9 mouse cellular contexts compared by ENCODE assay signal in genomic region chr6:86917231-86917630, GRCm38 (mm10).
A peak's percentile ranks its signal among the peaks of the same experiment; 100 is the strongest.
DNase-seq lines count a peak whose midpoint lies in the region; ATAC-seq lines count a peak whose summit lies in the region.
"Had no signal": no experiment of that assay in that cellular context is flagged by ENCODE, and none has a peak within 500 bp of the region (broad histone marks: within the 10 kb centered on the region; RNA-seq: fewer than 3 reads in every experiment).

No protein-coding gene starts in this region.

- no peak overlapping the region for H3K27ac ChIP-seq in liver, embryonic 11.5 days (ENCODE audit: low read depth, low read length)
- no peak overlapping the region for H3K27ac ChIP-seq in hindbrain, embryonic 16.5 days (ENCODE audit: low read depth, low read length)

- H3K4me2 ChIP-seq in liver, embryonic 11.5 days = no peak overlapping the region
- H3K4me2 ChIP-seq in hindbrain, embryonic 16.5 days (ENCODE audit: low read length) = no peak overlapping the region

- H3K4me1 ChIP-seq in liver, embryonic 11.5 days (replicated peaks; ENCODE audit: control insufficient read depth, insufficient read depth, low read length) = no peaks in the 10 kb centered on the region; the same call in 1 of the 2 replicates
- H3K4me1 ChIP-seq in hindbrain, embryonic 16.5 days (ENCODE audit: control insufficient read depth, insufficient read depth, low read depth, low read length) = peaks cover 5% of the 10 kb centered on the region; the same call in 1 of the 2 replicates

- H3K36me3 ChIP-seq in liver, embryonic 11.5 days (ENCODE audit: control insufficient read depth, insufficient read depth, low read length) = no peaks in the 10 kb centered on the region
- no peaks in the 10 kb centered on the region for H3K36me3 ChIP-seq in hindbrain, embryonic 16.5 days (ENCODE audit: control insufficient read depth, insufficient read depth, low read length)

- no peaks in the 10 kb centered on the region for H3K9me3 ChIP-seq in liver, embryonic 11.5 days (ENCODE audit: control insufficient read depth, low read length)
- no peaks in the 10 kb centered on the region for H3K9me3 ChIP-seq in hindbrain, embryonic 16.5 days (ENCODE audit: control insufficient read depth, low read length)

- no peak for ATAC-seq in liver, embryonic 11.5 days (replicated peaks; ENCODE audit: low FRiP score)
- no peak for ATAC-seq in hindbrain, embryonic 16.5 days

- intact Hi-C loops in gastrocnemius, postnatal 14 days (cut with DNase I; ENCODE audit: low total_unique reads) = no loop called here

- DNase-seq in urinary bladder, adult 2 months (ENCODE audit: low spot score) = peak; percentile 29
- no peak for DNase-seq in urinary bladder, postnatal 36 days (ENCODE audit: low spot score in 2 of 2)
- peak; percentile 21 for DNase-seq in gastrocnemius, postnatal 14 days
- DNase-seq in layer of hippocampus, postnatal 10 days (ENCODE audit: low spot score in 2 of 2) = peak; percentile 38 to 57
- DNase-seq in telencephalon, adult 2 months (ENCODE audit: low read depth, low spot score) = peak; percentile 64
- DNase-seq in thymus, postnatal 25 days = no peak
- no peak for DNase-seq in liver, embryonic 11.5 days (ENCODE audit: low spot score)
- DNase-seq: embryo, embryonic 11 days had no signal

- no peak overlapping the region for H3K9ac ChIP-seq in liver, embryonic 11.5 days (ENCODE audit: low read depth, low read length)
- no peak overlapping the region for H3K9ac ChIP-seq in hindbrain, embryonic 16.5 days (ENCODE audit: low read depth, low read length)

- WGBS in liver, embryonic 11.5 days = 80% methylated on average over 4 of the region's 4 CpGs
- 74% methylated on average over 4 of the region's 4 CpGs for WGBS in hindbrain, embryonic 16.5 days

- H3K27me3 ChIP-seq in liver, embryonic 11.5 days (replicated peaks; ENCODE audit: control insufficient read depth, insufficient read depth, low read length) = no peaks in the 10 kb centered on the region
- no peaks in the 10 kb centered on the region for H3K27me3 ChIP-seq in hindbrain, embryonic 16.5 days (replicated peaks; ENCODE audit: control insufficient read depth, insufficient read depth, low read length)

- H3K4me3 ChIP-seq in liver, embryonic 11.5 days (ENCODE audit: low read depth, low read length) = no peak overlapping the region
- H3K4me3 ChIP-seq in hindbrain, embryonic 16.5 days (ENCODE audit: low read length) = no peak overlapping the region

Comparison
In these comparisons a context has a peak if more than half of its experiments do, and no peak if none do; other contexts are left out.
1. DNase-seq: peak in urinary bladder, adult 2 months (single experiment), gastrocnemius, postnatal 14 days (single experiment), layer of hippocampus, postnatal 10 days (2 of 2) and telencephalon, adult 2 months (single experiment); none in urinary bladder, postnatal 36 days (0 of 2), thymus, postnatal 25 days (single experiment) and liver, embryonic 11.5 days (single experiment).